Mouse (Mus musculus) hindbrain, embryonic 12.5 days (tissue): ENCODE results near the gene Zfyve19. TPM values are rescaled to one million over a fixed set of nuclear protein-coding genes. Genes with fewer than 3 reads are reported as not detected.
A peak's percentile ranks its signal among the peaks of the same experiment; 100 is the strongest.

Experiments
- ATAC-seq: fragments of 200-750 bp; cut with Nextera tagmentation; 2 replicates; pipeline ENCODE4 v1.8.0; 2017; ENCODE audit warnings: moderate TSS enrichment; ENCODE audit not compliant: low FRiP score
- H3K27ac ChIP-seq: fragments of 300-500 bp; sonication (generic); 2 replicates; pipeline ENCODE4 v1.5.1; 2016; ENCODE audit warnings: mild to moderate bottlenecking
- H3K27me3 ChIP-seq: fragments of 300-500 bp; sonication (generic); 2 replicates; pipeline ENCODE4 v1.6.1; 2016; ENCODE audit warnings: mild to moderate bottlenecking
- H3K36me3 ChIP-seq: fragments of 300-500 bp; sonication (generic); 2 replicates; pipeline ENCODE4 v1.6.1; 2016; ENCODE audit warnings: mild to moderate bottlenecking
- H3K4me1 ChIP-seq: fragments of 300-500 bp; sonication (generic); 2 replicates; pipeline ENCODE4 v1.6.1; 2016
- H3K4me2 ChIP-seq: fragments of 300-500 bp; sonication (generic); replicated peaks from 2 replicates; pipeline ENCODE4 v1.6.1; 2016; ENCODE audit warnings: mild to moderate bottlenecking
- H3K4me3 ChIP-seq: fragments of 300-500 bp; sonication (generic); 2 replicates; pipeline ENCODE4 v1.5.1; 2016; ENCODE audit warnings: mild to moderate bottlenecking
- H3K9ac ChIP-seq: fragments of 300-500 bp; sonication (generic); 2 replicates; pipeline ENCODE4 v1.6.1; 2016; ENCODE audit warnings: mild to moderate bottlenecking, moderate library complexity
- H3K9me3 ChIP-seq: fragments of 300-500 bp; sonication (generic); replicated peaks from 2 replicates; pipeline ENCODE4 v1.6.1; 2016; ENCODE audit warnings: mild to moderate bottlenecking
- WGBS: fragments of 180-500 bp; shearing (Covaris S2); methylation state at CpG from one replicate; pipeline ENCODE4 v1.1.7; 2016; 5-methylcytosine and 5-hydroxymethylcytosine counted together
- polyA plus RNA-seq: library from polyadenylated mRNA; unstranded; fragments of >200 nt; fragmentation: Nextera tagmentation; extraction: Ambion mirVana; gene quantifications from 2 replicates; pipeline ENCODE4 v1.2.1, GENCODE M21; 2016

The Zfyve19 gene
- polyA plus RNA-seq, 1 experiment from 2014 or later: 46.9 TPM

DNA sequence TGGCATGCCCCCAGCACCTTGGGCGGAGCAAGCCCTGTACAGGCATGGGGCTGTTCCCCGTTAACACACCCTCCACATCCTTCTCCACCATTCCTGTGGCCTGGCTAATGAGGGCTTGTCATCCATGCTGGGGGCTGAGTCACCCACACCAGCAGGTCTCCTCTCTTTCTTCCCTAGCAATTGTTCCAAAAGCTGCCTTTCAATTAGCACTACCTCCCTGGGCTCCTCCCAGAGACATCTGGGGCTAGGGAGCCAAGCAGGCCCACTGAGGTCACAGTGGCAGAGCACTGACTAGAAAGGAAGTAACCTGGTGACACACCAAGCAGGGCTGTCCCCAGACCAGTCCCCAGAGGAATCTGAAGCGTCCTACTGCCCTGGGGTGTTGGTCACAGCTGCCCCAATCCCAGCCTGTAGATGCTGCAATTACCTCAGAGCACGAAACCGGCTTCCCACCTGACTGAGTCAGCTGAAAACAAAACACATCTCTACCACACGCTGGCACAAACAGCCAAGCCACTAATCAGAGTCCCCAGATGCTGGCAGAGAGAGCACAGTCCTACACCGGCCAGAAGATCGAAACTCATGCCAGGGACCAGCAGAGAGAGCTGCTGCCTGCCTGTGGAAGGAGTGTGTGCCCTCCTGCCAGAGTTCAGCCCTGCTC is 34.3 kb upstream of the Zfyve19 start, which contains the start of gene Gm14137:
Gene Gm14137, plus strand, starts transcription at position 519 of the 661 bp plus-strand sequence.
- 0 out of 2 replicates have a peak, but pooled peaks have one; percentile 15 for ATAC-seq
- WGBS: 45% methylated on average over 8 of the region's 8 CpGs
- Histone ChIP-seq H3K9ac (no peak within 1 kb of the TSS), H3K36me3 (0 out of 2 replicates have a peak, but pooled peaks cover 23% of the 10 kb centered on the region), H3K27me3 (peaks cover under 1% of the 10 kb centered on the region; the same call in 1 of the 2 replicates), H3K4me2 (peak within 1 kb of the TSS; percentile 14; the same call in 1 of the 2 replicates), H3K27ac (peak within 1 kb of the TSS; percentile 6; the same call in 1 of the 2 replicates), H3K4me1 (peaks cover 31% of the 10 kb centered on the region), H3K9me3 (no peaks in the 10 kb centered on the region), H3K4me3 (no peak within 1 kb of the TSS)

DNA sequence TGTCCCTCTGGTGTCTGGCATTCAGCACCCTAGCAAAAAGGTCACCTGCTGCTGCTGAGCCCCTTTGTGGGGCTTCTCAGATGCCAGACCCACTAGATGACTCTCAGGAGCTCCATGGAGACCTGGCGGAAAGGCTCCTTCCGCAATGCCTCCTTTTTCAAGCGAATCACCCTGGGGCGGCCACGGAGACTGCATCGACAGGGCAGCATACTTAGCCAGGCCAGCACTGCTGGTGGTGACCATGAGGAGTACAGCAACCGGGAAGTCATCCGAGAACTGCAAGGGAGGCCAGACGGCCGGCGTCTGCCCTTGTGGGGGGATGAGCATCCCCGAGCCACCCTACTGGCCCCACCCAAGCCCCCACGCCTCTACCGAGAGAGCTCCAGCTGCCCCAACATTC is 33.6 kb upstream of the Zfyve19 start:
- H3K36me3 ChIP-seq: peaks cover 31% of the 10 kb centered on the region; the same call in 1 of the 2 replicates
- H3K27ac ChIP-seq: no peak overlapping the region
- no peak overlapping the region for H3K4me2 ChIP-seq
- ATAC-seq: no peak
- H3K27me3 ChIP-seq: no peaks in the 10 kb centered on the region
- no peaks in the 10 kb centered on the region for H3K9me3 ChIP-seq
- H3K4me3 ChIP-seq: no peak overlapping the region
- H3K9ac ChIP-seq: no peak overlapping the region
- peaks cover 31% of the 10 kb centered on the region for H3K4me1 ChIP-seq
- WGBS: 56% methylated on average over 14 of the region's 14 CpGs

DNA sequence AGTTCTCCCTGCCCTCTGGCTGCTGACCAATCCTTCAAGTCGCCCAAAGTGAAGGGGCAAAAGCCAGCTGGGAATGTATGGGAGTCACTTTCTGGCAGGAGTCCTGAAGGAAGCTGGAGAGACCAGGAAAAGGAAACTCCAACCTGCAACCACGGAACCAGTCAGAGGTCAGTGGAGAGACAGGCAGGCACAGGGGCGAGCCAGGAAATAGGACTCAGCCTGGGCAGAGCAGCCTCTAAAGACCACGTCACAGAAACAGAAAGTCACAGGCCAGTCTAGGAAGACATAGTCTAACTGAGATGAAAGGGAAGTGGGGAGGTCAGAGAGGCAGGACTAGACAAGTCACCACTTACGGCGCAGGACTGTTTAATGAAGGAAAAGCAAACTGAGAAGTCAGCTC is 32.8 kb upstream of the Zfyve19 start:
- Histone ChIP-seq H3K36me3 (peaks cover 38% of the 10 kb centered on the region), H3K27ac (no peak overlapping the region), H3K9me3 (no peaks in the 10 kb centered on the region)

DNA sequence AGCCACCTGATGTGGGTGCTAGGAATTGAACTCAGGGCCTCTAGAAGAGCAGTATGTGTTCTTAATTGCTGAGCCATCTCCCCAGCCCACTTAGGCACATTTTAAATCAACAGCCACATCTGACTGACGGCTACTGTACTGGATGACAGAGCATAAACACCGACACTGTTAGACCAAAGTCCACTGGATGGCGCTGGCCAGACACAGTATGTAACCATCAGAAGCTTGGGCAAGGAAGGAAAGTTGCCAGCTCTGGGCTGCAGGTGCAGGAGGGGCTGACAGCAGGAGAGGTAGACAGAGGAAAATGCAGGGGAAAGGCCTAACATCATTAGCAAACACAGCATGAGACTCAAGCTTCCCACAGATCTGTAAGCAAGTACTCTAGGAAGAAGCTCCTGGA is 31.7 kb upstream of the Zfyve19 start:
- 53% methylated on average over 3 of the region's 3 CpGs for WGBS
- Histone ChIP-seq H3K36me3 (peaks cover 43% of the 10 kb centered on the region), H3K4me2 (no peak overlapping the region), H3K27ac (no peak overlapping the region), H3K4me3 (no peak overlapping the region), H3K9me3 (no peaks in the 10 kb centered on the region), H3K27me3 (no peaks in the 10 kb centered on the region), H3K9ac (no peak overlapping the region), H3K4me1 (peaks cover 29% of the 10 kb centered on the region)
- no peak for ATAC-seq

More for the DNA sequence above, 32.8 kb upstream of the Zfyve19 start:
- H3K4me1 ChIP-seq: peaks cover 31% of the 10 kb centered on the region
- H3K9ac ChIP-seq: no peak overlapping the region
- no peak overlapping the region for H3K4me2 ChIP-seq
- H3K27me3 ChIP-seq: no peaks in the 10 kb centered on the region
- no peak overlapping the region for H3K4me3 ChIP-seq
- WGBS: 71% methylated on average over 6 of the region's 6 CpGs
- no peak for ATAC-seq

DNA sequence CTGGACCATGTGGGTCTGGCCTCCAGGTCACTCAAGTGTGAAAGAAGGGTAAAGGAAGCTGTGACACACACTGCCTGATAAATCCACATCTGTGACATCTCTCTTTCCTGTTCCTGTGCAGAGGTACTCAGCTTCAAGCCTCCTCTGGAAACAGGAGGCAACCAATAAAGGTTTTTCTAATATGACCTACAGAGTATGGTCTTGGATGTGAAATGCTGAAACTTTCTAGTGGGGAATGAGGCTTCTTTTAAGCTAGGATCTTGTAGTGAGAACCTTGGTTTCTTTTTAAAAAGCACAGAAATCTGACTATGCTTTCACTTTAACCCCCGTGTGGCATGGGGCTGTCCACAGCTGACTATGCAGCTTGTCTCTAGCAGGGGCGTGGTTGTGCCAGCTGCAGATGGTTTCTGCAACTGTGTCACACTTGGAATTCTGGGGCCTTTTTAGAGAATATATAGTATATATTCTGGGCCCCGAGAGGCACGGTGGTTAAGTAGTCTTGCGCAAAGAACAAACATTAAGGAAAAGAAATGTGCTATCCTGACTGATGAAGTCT is 31.0 kb upstream of the Zfyve19 start:
- no peak for ATAC-seq
- peaks cover 24% of the 10 kb centered on the region for H3K4me1 ChIP-seq
- no peaks in the 10 kb centered on the region for H3K9me3 ChIP-seq
- H3K4me3 ChIP-seq: no peak overlapping the region
- WGBS: 92% methylated on average over 5 of the region's 5 CpGs
- H3K36me3 ChIP-seq: peaks cover 43% of the 10 kb centered on the region
- H3K27me3 ChIP-seq: no peaks in the 10 kb centered on the region
- no peak overlapping the region for H3K27ac ChIP-seq
- H3K9ac ChIP-seq: no peak overlapping the region
- H3K4me2 ChIP-seq: no peak overlapping the region

DNA sequence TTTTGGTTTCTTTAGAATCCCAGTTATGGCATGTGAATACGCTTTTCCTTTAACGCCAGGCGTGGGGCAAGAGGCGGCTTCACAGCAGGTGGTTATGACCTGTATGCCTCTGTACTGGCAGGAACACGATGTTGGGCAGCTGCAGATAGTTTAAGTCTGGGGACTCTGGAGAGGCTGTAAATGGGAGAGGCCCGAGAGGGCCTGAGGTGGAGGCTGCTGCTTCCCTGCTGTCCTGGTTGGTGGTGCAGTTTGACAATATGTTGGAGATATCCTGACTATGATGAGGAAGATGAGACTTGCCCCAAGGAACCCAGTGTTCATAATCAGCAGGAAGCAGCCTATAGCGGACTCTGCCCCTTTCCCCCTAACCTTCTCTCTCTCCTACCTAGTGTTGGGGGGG is 25.5 kb upstream of the Zfyve19 start:
- no peak overlapping the region for H3K4me2 ChIP-seq
- no peak for ATAC-seq
- no peaks in the 10 kb centered on the region for H3K9me3 ChIP-seq
- H3K4me3 ChIP-seq: no peak overlapping the region
- peaks cover 55% of the 10 kb centered on the region for H3K36me3 ChIP-seq
- H3K27ac ChIP-seq: no peak overlapping the region
- H3K27me3 ChIP-seq: no peaks in the 10 kb centered on the region
- WGBS: 58% methylated on average over 7 of the region's 7 CpGs
- no peaks in the 10 kb centered on the region for H3K4me1 ChIP-seq
- no peak overlapping the region for H3K9ac ChIP-seq

DNA sequence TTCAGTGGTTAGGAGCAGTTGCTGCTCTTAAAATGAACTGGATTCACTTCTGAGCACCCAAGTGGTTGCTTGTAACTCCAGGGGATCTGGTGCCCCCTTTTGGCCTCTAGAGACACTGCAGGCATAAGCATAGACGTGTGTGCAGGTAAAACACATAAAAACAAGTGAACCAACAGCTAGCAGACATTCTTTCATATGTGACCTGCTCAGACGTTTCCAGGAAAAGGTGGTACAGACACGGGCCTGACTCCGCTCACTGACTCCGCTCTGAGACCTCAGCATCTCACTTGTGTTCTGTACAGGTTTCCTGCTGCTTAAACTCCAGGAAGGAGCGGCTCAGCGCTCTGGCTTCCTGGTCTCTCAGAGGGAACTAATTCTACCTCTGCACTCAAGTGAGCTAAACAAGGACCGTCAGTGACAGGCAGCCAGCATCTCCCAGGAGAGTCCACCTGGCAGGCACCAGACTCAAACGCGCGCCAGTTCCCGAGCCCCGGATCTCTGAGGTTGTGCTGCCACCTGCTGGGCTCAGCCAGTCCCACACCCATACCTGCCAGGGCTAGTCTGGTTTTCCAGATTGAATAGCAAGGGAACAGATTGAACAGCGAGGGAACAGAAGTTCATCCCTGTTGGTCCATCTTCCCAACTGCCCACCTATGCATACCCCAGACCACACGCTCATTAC is 19.2 kb upstream of the Zfyve19 start:
- H3K27ac ChIP-seq: no peak overlapping the region
- 7% methylated on average over 15 of the region's 15 CpGs for WGBS
- ATAC-seq: peak; percentile 78
- peaks cover 5% of the 10 kb centered on the region for H3K4me1 ChIP-seq
- H3K9ac ChIP-seq: no peak overlapping the region; the same call in 1 of the 2 replicates
- 0 out of 2 replicates have a peak, but pooled peaks cover 11% of the 10 kb centered on the region for H3K36me3 ChIP-seq
- H3K4me2 ChIP-seq: peak overlapping the region; percentile 56
- no peaks in the 10 kb centered on the region for H3K9me3 ChIP-seq
- peak overlapping the region; percentile 21 for H3K4me3 ChIP-seq
- H3K27me3 ChIP-seq: no peaks in the 10 kb centered on the region

DNA sequence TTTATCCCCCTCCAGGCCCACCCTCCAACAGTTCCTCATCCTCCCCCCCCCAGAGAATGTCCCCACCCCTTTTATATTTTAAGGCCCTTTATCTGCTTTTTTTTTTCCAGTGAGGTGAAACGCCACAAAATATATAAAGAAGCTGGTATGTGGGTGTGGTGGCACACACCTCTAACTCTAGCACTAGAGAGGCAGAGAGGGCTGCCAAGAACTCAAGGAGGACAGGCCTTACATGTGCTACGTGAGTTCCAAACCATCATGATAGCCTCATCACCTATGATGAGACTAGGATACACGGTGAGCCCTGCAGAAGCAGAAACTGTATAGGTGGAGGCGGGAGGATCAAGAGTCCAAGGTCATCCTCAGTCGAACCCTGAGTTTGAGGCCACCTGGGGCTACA is 17.4 kb upstream of the Zfyve19 start:
- Histone ChIP-seq H3K9ac (no peak overlapping the region), H3K4me3 (no peak overlapping the region), H3K4me2 (no peak overlapping the region), H3K9me3 (no peaks in the 10 kb centered on the region), H3K27ac (no peak overlapping the region), H3K27me3 (no peaks in the 10 kb centered on the region), H3K36me3 (no peaks in the 10 kb centered on the region), H3K4me1 (peaks cover 5% of the 10 kb centered on the region)
- ATAC-seq: no peak
- 84% methylated on average over 5 of the region's 5 CpGs for WGBS

DNA sequence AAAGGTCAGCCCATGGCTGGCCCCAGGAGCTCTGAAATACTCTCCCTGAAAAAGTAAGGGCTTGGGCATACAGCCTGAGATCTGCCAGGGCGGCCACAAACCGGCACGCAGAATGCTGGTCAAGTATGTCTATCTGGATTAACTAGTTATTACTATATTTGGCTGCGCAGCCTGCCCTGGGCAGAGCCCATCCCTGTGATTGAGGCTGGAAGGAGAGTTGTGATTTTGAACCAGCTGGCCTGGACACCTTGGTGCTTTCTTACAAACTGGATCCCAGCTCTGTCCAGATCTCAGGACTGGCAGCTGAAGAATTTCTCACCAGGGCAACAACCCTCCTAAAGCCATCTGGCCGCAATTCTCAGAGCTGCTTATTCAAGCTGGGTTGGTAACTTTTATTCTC is 14.3 kb upstream of the Zfyve19 start:
- WGBS: 87% methylated on average over 5 of the region's 5 CpGs
- no peak for ATAC-seq
- Histone ChIP-seq H3K4me3 (no peak overlapping the region), H3K4me1 (peaks cover 10% of the 10 kb centered on the region), H3K27me3 (no peaks in the 10 kb centered on the region), H3K36me3 (no peaks in the 10 kb centered on the region), H3K27ac (no peak overlapping the region), H3K4me2 (no peak overlapping the region), H3K9me3 (no peaks in the 10 kb centered on the region), H3K9ac (no peak overlapping the region)

DNA sequence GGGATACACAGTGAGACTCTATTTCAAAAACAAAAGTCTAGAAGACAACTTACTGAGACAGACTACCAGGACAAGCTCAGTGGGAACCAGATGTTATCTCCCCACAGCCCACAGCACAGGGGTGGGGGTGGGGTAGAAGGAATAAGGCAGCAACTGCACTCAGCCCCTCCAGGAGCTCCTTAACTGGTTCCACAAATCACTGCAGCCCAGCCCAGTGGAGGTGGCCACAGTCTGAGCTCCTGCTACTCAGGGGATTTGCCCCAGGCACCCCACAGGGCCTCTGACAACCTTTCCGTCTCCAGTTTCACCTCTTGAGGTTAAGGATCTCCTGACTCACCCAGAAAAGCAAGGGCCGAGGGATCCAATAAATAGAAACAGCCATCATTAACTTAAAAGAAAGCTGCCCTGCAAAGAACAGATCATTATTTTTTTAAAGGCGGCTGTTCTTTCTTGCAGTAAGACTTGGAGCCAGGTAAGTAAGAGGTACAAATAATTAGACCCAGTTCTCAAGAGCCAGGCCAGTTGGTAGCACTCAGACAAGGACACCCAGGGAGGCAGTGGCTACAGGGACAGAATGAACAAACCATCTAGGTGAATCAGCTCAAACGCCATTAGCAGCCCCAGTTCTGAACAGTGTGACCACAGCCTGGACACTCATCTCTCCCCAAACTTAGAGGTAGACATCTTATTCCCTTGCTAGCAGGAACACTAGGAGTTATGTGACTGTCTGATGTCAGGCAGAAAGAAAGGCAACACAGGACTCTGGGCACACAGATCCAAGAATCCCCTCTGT is 11.9 kb upstream of the Zfyve19 start:
- Histone ChIP-seq H3K27ac (no peak overlapping the region), H3K27me3 (no peaks in the 10 kb centered on the region), H3K36me3 (no peaks in the 10 kb centered on the region), H3K9ac (no peak overlapping the region), H3K9me3 (no peaks in the 10 kb centered on the region), H3K4me3 (no peak overlapping the region), H3K4me2 (no peak overlapping the region), H3K4me1 (peaks cover 8% of the 10 kb centered on the region; the same call in 1 of the 2 replicates)
- WGBS: 47% methylated on average over 4 of the region's 4 CpGs
- no peak for ATAC-seq

DNA sequence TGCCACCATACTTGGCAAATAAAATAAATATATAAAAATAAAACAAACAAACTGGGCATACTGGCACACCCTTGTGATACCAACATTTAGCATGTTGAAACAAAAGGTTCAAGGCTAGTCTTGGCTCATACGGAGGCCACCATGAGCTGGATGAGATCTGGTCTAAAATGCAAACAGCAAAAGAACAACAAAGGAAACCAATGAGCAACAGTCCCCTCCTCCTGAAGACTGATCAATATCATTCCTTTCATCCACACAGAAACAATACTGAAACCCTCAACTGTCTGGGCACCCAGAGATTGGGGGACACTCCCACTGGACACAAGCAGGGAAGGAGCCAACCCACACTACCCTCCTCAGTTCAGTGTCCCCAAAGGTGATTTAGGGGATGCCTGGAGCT is 10.9 kb upstream of the Zfyve19 start:
- H3K4me1 ChIP-seq: peaks cover 8% of the 10 kb centered on the region; the same call in 1 of the 2 replicates
- H3K9me3 ChIP-seq: no peaks in the 10 kb centered on the region
- no peak for ATAC-seq
- 85% methylated on average over 1 of the region's 1 CpGs for WGBS
- no peaks in the 10 kb centered on the region for H3K36me3 ChIP-seq
- no peak overlapping the region for H3K27ac ChIP-seq
- no peak overlapping the region for H3K4me3 ChIP-seq
- H3K9ac ChIP-seq: no peak overlapping the region
- no peaks in the 10 kb centered on the region for H3K27me3 ChIP-seq
- no peak overlapping the region for H3K4me2 ChIP-seq

DNA sequence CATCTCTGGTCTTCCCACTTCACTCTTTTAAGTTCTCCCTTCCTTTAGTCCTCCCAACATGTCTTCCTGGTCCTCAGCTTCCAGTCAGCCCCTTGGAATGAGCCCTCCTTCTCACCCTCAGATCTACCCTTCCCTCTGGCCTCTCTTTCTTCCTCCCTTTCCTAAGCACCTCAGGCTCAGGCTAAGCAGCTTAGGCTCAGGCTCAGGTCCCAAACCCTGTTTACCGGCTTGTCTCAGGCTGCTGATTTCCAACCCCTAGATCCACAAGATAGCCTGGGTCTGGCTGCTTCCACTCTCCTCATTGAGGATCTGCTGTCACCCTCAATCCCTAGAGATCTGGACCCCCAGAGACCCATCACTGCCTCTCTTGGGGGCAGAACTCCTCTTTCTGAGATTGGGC is 10.4 kb upstream of the Zfyve19 start:
- no peaks in the 10 kb centered on the region for H3K9me3 ChIP-seq
- H3K9ac ChIP-seq: no peak overlapping the region
- peaks cover 11% of the 10 kb centered on the region for H3K4me1 ChIP-seq
- ATAC-seq: no peak
- H3K27me3 ChIP-seq: no peaks in the 10 kb centered on the region
- H3K27ac ChIP-seq: no peak overlapping the region
- WGBS: 38% methylated on average over 1 of the region's 1 CpGs
- H3K36me3 ChIP-seq: no peaks in the 10 kb centered on the region
- no peak overlapping the region for H3K4me3 ChIP-seq
- no peak overlapping the region for H3K4me2 ChIP-seq
